Mouse (Mus musculus): ENCODE measurements around the gene Bicdl1.

GRCm38 (mm10) chr5:115657234-115657633, 74.2 kb downstream of the Bicdl1 start:
- TF ChIP-seq POLR2A (IDR thresholded peaks at IDR 0.05; ENCODE audit: borderline replicate concordance, insufficient read depth, low read length) (no peak), CTCF (IDR thresholded peaks at IDR 0.05; ENCODE audit: borderline replicate concordance, insufficient read depth, low read depth, low read length) (no peak)
